Mouse (Mus musculus) ES-Bruce4 (cell line): Measurements from ENCODE around the gene Ttll6.

Experiments used
- CTCF ChIP-seq: IDR thresholded peaks from one replicate; pipeline ENCODE4 v1.8.1; 2011; ENCODE audit warnings: low read depth, low read length
- EP300 ChIP-seq: IDR thresholded peaks from 2 replicates; pipeline ENCODE4 v1.6.1; 2011; ENCODE audit warnings: low read depth, low read length; ENCODE audit not compliant: insufficient read depth
- POLR2A ChIP-seq: IDR thresholded peaks from one replicate; pipeline ENCODE4 v1.8.1; 2011; ENCODE audit warnings: low read length; ENCODE audit not compliant: insufficient read depth

DNA sequence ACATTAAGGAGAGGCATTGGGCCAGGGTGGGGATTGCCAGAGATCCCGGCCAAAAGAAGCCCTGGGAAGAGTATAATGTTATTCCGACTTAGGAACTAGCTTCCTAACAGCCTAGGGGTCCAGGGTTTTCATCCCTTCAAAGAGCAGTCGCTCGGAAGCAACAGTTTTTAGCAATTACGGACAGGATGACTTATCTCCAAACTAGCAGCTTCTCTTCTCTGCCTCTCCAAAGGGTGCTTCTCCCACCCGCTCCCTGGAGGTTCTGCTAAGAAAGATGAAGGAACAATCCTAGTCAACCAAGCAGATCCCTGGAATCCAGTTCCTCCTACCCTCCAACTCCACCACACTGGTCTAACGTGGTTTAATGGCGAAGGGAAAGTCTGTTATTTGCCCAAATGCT, 44.8 kb downstream of the Ttll6 start:
- no peak for TF ChIP-seq CTCF
- TF ChIP-seq POLR2A: no peak
- TF ChIP-seq EP300: no peak
